Mouse (Mus musculus) intestine, postnatal 0 days (tissue): ENCODE measurements around the gene D1Pas1. TPM values are rescaled to one million over a fixed set of nuclear protein-coding genes. Genes with fewer than 3 reads are reported as not detected.

Experiments
- ATAC-seq: fragments of 200-750 bp; cut with Nextera tagmentation; 2 replicates; pipeline ENCODE4 v1.8.0; 2017; ENCODE audit warnings: mild to moderate bottlenecking, moderate TSS enrichment, moderate library complexity
- H3K27ac ChIP-seq: fragments of 300-500 bp; sonication (generic); 2 replicates; pipeline ENCODE4 v1.5.1; 2014; ENCODE audit warnings: mild to moderate bottlenecking, low read depth, low read length, moderate library complexity
- H3K27me3 ChIP-seq: fragments of 300-500 bp; sonication (generic); replicated peaks from 2 replicates; pipeline ENCODE4 v1.6.1; 2014; ENCODE audit warnings: low read length, mixed read lengths; ENCODE audit not compliant: control insufficient read depth, insufficient read depth
- H3K36me3 ChIP-seq: fragments of 300-500 bp; sonication (generic); 2 replicates; pipeline ENCODE4 v1.6.1; 2014; ENCODE audit warnings: mild to moderate bottlenecking, moderate library complexity; ENCODE audit not compliant: control insufficient read depth, insufficient read depth
- H3K4me1 ChIP-seq: fragments of 300-500 bp; sonication (generic); replicated peaks from 2 replicates; pipeline ENCODE4 v1.6.1; 2014; ENCODE audit warnings: antibody characterized with exemption, low read length, mixed read lengths; ENCODE audit not compliant: control insufficient read depth, insufficient read depth
- H3K4me2 ChIP-seq: fragments of 300-500 bp; sonication (generic); replicated peaks from 2 replicates; pipeline ENCODE4 v1.6.1; 2014; ENCODE audit warnings: low read depth, mild to moderate bottlenecking, moderate library complexity
- H3K4me3 ChIP-seq: fragments of 300-500 bp; sonication (generic); 2 replicates; pipeline ENCODE4 v1.5.1; 2014; ENCODE audit warnings: low read depth, low read length
- H3K9ac ChIP-seq: fragments of 300-500 bp; sonication (generic); 2 replicates; pipeline ENCODE4 v1.6.1; 2014; ENCODE audit warnings: mild to moderate bottlenecking, low read depth, low read length
- H3K9me3 ChIP-seq: fragments of 300-500 bp; sonication (generic); 2 replicates; pipeline ENCODE4 v1.6.1; 2016; ENCODE audit warnings: mixed run types; ENCODE audit not compliant: control insufficient read depth
- CTCF ChIP-seq: sonication (generic); IDR thresholded peaks from 2 replicates; pipeline ENCODE4 v1.5.1; 2016; ENCODE audit warnings: low read depth, mild to moderate bottlenecking, control low read depth, antibody characterized with exemption, moderate library complexity
- WGBS: fragments of 180-500 bp; shearing (Covaris S2); extraction: QIAGEN DNeasy Blood & Tissue Kit; methylation state at CpG from one replicate; pipeline ENCODE4 v1.1.7; 2014; 5-methylcytosine and 5-hydroxymethylcytosine counted together
- polyA plus RNA-seq: library from polyadenylated mRNA; unstranded; fragments of >200 nt; fragmentation: Nextera tagmentation; extraction: Ambion mirVana; gene quantifications from 2 replicates; pipeline ENCODE4 v1.2.1, GENCODE M21; 2015

D1Pas1 gene
- not detected in 2 replicates for polyA plus RNA-seq

DNA sequence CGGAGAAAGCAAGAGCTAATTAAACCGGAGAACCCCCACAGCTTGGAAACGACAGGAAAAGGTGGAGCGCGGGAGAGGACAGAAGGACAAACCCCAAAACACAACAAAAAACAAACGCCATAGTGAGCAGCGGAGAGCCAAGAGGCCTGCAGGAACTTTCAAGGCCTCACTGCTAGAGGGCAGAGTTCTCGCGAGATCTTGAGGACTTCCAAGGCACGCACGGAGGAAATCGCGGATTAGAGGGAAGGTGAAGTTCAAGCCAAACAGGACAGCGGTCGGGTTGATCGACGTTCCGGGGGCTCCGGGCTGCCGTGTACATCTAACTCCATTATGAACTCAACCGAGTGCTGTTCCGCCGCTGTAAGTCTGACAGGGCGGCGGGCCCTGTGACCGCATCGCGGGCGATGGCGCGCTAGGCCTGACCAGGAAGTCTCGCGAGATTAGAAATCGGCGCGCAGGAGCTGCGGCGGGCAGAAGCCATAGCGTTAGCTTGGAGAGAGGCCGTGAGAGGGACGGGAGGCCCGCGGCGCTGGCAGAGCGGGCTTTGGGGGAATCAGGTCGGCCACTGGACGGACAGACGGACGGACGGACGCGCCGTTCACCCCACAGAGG is at the start of gene D1Pas1:
Gene D1Pas1, plus strand, starts transcription at position 216 of the 612 bp plus-strand sequence.
- Histone ChIP-seq H3K27me3 (no peaks in the 10 kb centered on the region), H3K4me1 (no peaks in the 10 kb centered on the region; the same call in 1 of the 2 replicates), H3K4me2 (no peak within 1 kb of the TSS), H3K27ac (no peak within 1 kb of the TSS), H3K4me3 (no peak within 1 kb of the TSS), H3K36me3 (no peaks in the 10 kb centered on the region), H3K9ac (no peak within 1 kb of the TSS), H3K9me3 (peaks cover 10% of the 10 kb centered on the region; the same call in 1 of the 2 replicates)
- 82% methylated on average over 53 of the region's 53 CpGs for WGBS
- TF ChIP-seq CTCF, result no peak
- no peak for ATAC-seq

DNA sequence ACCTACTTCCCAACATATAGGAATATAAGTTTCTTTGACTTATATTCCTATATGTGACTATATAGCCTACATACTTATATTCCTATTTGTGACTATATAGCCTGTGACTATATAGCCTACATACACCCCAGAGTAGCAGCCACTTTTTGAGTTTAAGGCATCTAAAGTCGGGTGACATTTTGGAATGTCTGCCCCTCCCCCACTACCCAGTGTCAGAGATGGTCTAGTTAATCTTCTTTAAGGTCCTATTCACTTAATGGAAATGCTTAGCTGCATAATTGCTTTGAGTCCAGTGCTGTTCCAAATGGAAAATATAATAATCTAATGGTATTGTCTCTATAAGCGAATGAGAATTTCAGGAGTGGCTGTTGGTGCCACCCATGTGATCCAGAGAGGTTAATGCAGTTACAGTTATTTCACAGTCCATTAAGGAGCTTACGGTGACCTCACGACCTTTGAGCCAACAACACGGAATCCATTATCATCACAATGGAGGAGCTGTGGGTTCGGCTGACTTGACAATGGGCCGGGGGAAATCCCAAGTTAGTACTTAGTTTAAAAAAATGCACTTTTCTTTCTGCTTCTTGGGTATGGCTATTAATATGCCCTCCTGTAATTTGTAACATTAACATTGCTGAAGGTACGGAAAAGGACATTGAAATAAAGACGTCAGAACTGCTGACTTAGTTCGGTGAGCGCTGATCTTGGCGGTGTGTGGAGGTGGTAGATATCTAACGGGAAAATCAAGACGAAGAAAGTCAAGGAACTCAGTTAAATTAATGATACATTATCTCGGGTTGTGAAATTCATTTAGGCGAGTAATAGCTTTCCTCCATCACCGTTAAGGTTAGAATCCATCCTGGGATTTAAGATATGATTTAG is 44.5 kb upstream of the D1Pas1 start:
- Histone ChIP-seq H3K27me3 (no peaks in the 10 kb centered on the region), H3K27ac (no peak overlapping the region), H3K9me3 (no peaks in the 10 kb centered on the region), H3K4me3 (no peak overlapping the region), H3K4me1 (no peaks in the 10 kb centered on the region), H3K36me3 (no peaks in the 10 kb centered on the region), H3K9ac (no peak overlapping the region), H3K4me2 (no peak overlapping the region)
- TF ChIP-seq CTCF, result no peak
- ATAC-seq, result no peak
- WGBS, result 51% methylated on average over 17 of the region's 17 CpGs

DNA sequence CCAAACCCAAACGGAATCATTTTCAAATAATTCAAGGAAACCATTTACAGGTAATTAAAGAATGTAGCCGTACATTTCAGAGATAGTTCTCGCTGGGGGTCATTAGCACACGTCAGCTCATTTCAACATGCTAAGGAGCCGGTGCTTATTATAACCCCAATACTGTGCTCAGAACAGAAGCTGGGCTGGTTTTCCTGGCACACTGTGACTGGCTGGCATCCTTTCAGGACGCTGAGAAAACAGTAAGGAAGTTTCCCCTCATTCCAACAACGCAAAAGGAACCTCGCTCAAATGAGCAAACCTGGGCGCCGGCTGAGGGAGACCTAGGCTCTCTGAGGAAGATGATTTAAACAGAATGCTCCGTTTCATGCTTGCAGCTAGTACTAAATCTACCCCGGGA is 43.2 kb upstream of the D1Pas1 start:
- TF ChIP-seq CTCF, result no peak
- no peaks in the 10 kb centered on the region for H3K27me3 ChIP-seq
- WGBS, result 62% methylated on average over 12 of the region's 12 CpGs

DNA sequence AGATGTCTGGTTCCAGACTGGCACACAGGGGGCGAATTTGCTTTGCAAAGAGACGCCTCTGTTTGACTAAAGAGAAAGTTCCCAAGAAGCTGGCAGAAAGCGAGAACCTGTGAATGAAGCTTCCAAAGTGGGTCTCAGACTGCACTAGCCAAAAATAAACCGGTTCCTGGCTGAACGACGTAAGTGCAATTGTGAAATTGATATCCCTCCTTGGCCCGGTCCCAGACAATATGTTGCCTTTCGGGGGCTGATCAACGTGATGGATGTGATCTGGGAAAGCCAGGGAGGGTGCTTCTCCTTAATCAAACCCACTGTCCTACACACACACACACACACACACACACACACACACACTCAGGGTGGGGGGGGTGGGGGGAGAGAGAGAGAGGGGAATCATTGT is 41.8 kb upstream of the D1Pas1 start:
- H3K4me2 ChIP-seq, result no peak overlapping the region
- no peak overlapping the region for H3K4me3 ChIP-seq
- no peaks in the 10 kb centered on the region for H3K9me3 ChIP-seq
- no peak for ATAC-seq
- no peak overlapping the region for H3K9ac ChIP-seq
- H3K27ac ChIP-seq, result no peak overlapping the region
- no peaks in the 10 kb centered on the region for H3K36me3 ChIP-seq
- no peak for TF ChIP-seq CTCF
- no peaks in the 10 kb centered on the region for H3K4me1 ChIP-seq
- H3K27me3 ChIP-seq, result no peaks in the 10 kb centered on the region
- 55% methylated on average over 9 of the region's 9 CpGs for WGBS

More for the DNA sequence above, 43.2 kb upstream of the D1Pas1 start:
- H3K4me3 ChIP-seq, result no peak overlapping the region
- no peaks in the 10 kb centered on the region for H3K4me1 ChIP-seq
- H3K9ac ChIP-seq, result no peak overlapping the region
- no peaks in the 10 kb centered on the region for H3K36me3 ChIP-seq
- no peaks in the 10 kb centered on the region for H3K9me3 ChIP-seq
- ATAC-seq, result no peak
- no peak overlapping the region for H3K27ac ChIP-seq
- H3K4me2 ChIP-seq, result no peak overlapping the region

DNA sequence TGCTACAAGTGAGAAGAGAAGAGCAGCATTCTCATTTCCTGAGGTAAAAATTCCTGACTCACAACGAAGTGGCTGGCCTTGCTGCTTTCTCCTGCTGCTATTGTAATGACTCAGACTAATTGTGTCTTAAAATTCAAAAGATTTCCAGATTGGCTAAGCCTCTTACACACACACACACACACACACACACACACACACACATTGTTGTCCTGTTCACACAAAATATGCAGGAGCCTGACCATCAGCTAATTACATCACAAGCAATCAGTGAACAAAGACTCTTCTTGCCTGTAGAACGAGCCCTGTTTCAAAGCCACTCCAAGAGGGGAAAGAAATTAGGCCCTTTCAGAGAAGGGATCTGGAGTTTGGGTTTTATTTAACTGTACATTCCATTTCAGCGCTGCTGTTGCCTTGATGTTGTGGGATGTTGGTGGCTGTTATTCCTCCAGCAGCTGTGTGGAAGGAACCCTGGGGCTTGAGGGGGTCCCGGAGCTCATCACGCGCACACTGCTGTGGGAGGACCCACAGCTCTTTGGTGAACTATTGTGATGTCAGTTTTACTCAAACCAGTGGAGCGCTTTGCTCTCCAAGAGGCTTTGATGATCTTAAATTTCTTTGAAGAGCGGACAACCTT is 40.8 kb upstream of the D1Pas1 start:
- TF ChIP-seq CTCF, result no peak
- Histone ChIP-seq H3K4me3 (no peak overlapping the region), H3K4me1 (no peaks in the 10 kb centered on the region), H3K27ac (no peak overlapping the region), H3K36me3 (no peaks in the 10 kb centered on the region), H3K4me2 (no peak overlapping the region), H3K9ac (no peak overlapping the region), H3K9me3 (no peaks in the 10 kb centered on the region), H3K27me3 (no peaks in the 10 kb centered on the region)
- no peak for ATAC-seq
- WGBS, result 69% methylated on average over 8 of the region's 8 CpGs

DNA sequence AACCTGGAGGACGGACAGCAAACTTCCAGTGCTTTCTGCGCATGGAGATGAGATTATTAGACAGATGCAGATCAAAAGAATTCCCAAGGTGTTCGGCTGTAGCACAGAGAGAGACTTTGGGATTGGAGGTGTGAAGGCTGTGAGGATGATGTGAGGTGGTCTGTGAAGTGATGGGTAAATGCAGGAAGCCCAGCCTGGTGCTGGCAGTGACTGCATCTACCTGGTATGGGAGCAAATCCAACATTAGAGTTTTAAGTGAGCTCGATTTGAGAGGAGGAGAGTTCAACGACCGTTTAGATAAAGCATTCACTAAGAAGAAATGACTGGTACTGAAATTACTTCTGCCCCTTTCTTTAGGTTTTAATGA is 40.3 kb upstream of the D1Pas1 start:
- Histone ChIP-seq H3K4me1 (no peaks in the 10 kb centered on the region), H3K9ac (no peak overlapping the region), H3K4me3 (no peak overlapping the region), H3K36me3 (no peaks in the 10 kb centered on the region), H3K4me2 (no peak overlapping the region), H3K27ac (no peak overlapping the region), H3K27me3 (no peaks in the 10 kb centered on the region), H3K9me3 (no peaks in the 10 kb centered on the region)
- TF ChIP-seq CTCF, result no peak
- WGBS, result 76% methylated on average over 6 of the region's 6 CpGs
- no peak for ATAC-seq
